Mouse (Mus musculus) hindbrain, embryonic 11.5 days (tissue): ENCODE results near the gene Adgrg4. TPM values are rescaled to one million over a fixed set of nuclear protein-coding genes. Genes with fewer than 3 reads are reported as not detected.
A peak's percentile ranks its signal among the peaks of the same experiment; 100 is the strongest.

Experiments
- ATAC-seq: fragments of 200-750 bp; cut with Nextera tagmentation; 2 replicates; pipeline ENCODE4 v1.8.0; 2017; ENCODE audit warnings: mild to moderate bottlenecking, moderate TSS enrichment, moderate library complexity; ENCODE audit not compliant: low FRiP score
- DNase-seq: peaks from one replicate; pipeline ENCODE4 v3.0.0-alpha.2; 2015; ENCODE audit warnings: low spot score
- H3K27ac ChIP-seq: fragments of 300-500 bp; sonication (generic); 2 replicates; pipeline ENCODE4 v1.5.1; 2014; ENCODE audit warnings: mild to moderate bottlenecking, low read depth, low read length
- H3K27me3 ChIP-seq: fragments of 300-500 bp; sonication (generic); 2 replicates; pipeline ENCODE4 v1.6.1; 2014; ENCODE audit warnings: mild to moderate bottlenecking, low read length, moderate library complexity, mixed read lengths; ENCODE audit not compliant: control insufficient read depth, insufficient read depth
- H3K36me3 ChIP-seq: fragments of 300-500 bp; sonication (generic); 2 replicates; pipeline ENCODE4 v1.6.1; 2014; ENCODE audit warnings: mild to moderate bottlenecking, low read length, moderate library complexity, mixed read lengths; ENCODE audit not compliant: control insufficient read depth, insufficient read depth
- H3K4me1 ChIP-seq: fragments of 300-500 bp; sonication (generic); replicated peaks from 2 replicates; pipeline ENCODE4 v1.6.1; 2014; ENCODE audit warnings: low read length, mixed read lengths; ENCODE audit not compliant: control insufficient read depth, insufficient read depth
- H3K4me2 ChIP-seq: fragments of 300-500 bp; sonication (generic); replicated peaks from 2 replicates; pipeline ENCODE4 v1.6.1; 2014; ENCODE audit warnings: mild to moderate bottlenecking, low read depth, low read length
- H3K4me3 ChIP-seq: fragments of 300-500 bp; sonication (generic); 2 replicates; pipeline ENCODE4 v1.5.1; 2014; ENCODE audit warnings: low read depth, low read length
- H3K9ac ChIP-seq: fragments of 300-500 bp; sonication (generic); 2 replicates; pipeline ENCODE4 v1.6.1; 2014; ENCODE audit warnings: low read depth, low read length
- H3K9me3 ChIP-seq: fragments of 300-500 bp; sonication (generic); 2 replicates; pipeline ENCODE4 v1.6.1; 2016; ENCODE audit warnings: low read length; ENCODE audit not compliant: control insufficient read depth
- WGBS: fragments of 180-500 bp; shearing (Covaris S2); extraction: QIAGEN DNeasy Blood & Tissue Kit; methylation state at CpG from one replicate; pipeline ENCODE4 v1.1.7; 2014; 5-methylcytosine and 5-hydroxymethylcytosine counted together
- polyA plus RNA-seq: library from polyadenylated mRNA; unstranded; fragments of >200 nt; fragmentation: Nextera tagmentation; extraction: Ambion mirVana; gene quantifications from 2 replicates; pipeline ENCODE4 v1.2.1, GENCODE M21; 2014

Adgrg4 gene
- polyA plus RNA-seq: 0.10 TPM in 1 of 2 replicates, not detected in the other

- H3K9me3 ChIP-seq: no peaks in the 10 kb centered on the region
- H3K4me3 ChIP-seq: no peak within 1 kb of the TSS
- DNase-seq (no peak), ATAC-seq (no peak)
- H3K27me3 ChIP-seq: no peaks in the 10 kb centered on the region
- H3K9ac ChIP-seq: no peak within 1 kb of the TSS
- no peaks in the 10 kb centered on the region for H3K4me1 ChIP-seq
- H3K27ac ChIP-seq: no peak within 1 kb of the TSS
- WGBS: 90% methylated on average over 2 of the region's 2 CpGs
- H3K4me2 ChIP-seq: no peak within 1 kb of the TSS
- no peaks in the 10 kb centered on the region for H3K36me3 ChIP-seq
These were observed at the start of gene Adgrg4 for GRCm38 (mm10) chrX:56869863-56870262. Gene Adgrg4, plus strand, starts transcription at chrX:56870163.

GRCm38 (mm10) chrX:56821765-56822603 is 48.0 kb upstream of the Adgrg4 start, which contains the start of gene Map7d3:
Gene Map7d3, minus strand, starts transcription at chrX:56822326.
- no peaks in the 10 kb centered on the region for H3K36me3 ChIP-seq
- peak; percentile 68; the same call in 1 of the 2 replicates for ATAC-seq
- WGBS: 13% methylated on average over 35 of the region's 35 CpGs
- peak; percentile 36 for DNase-seq
- peak within 1 kb of the TSS; percentile 62 for H3K4me2 ChIP-seq
- H3K27ac ChIP-seq: no peak within 1 kb of the TSS
- H3K9ac ChIP-seq: 0 out of 2 replicates have a peak within 1 kb of the TSS, but pooled peaks have one; percentile 7
- H3K4me3 ChIP-seq: peak within 1 kb of the TSS; percentile 43
- no peaks in the 10 kb centered on the region for H3K4me1 ChIP-seq
- no peaks in the 10 kb centered on the region for H3K9me3 ChIP-seq
- H3K27me3 ChIP-seq: no peaks in the 10 kb centered on the region

GRCm38 (mm10) chrX:56827492-56827891 is 42.5 kb upstream of the Adgrg4 start:
- DNase-seq: no peak
- H3K4me1 ChIP-seq: no peaks in the 10 kb centered on the region
- H3K36me3 ChIP-seq: no peaks in the 10 kb centered on the region
- no peak overlapping the region for H3K4me3 ChIP-seq
- no peak overlapping the region for H3K4me2 ChIP-seq
- 72% methylated on average over 6 of the region's 6 CpGs for WGBS
- H3K9ac ChIP-seq: no peak overlapping the region
- no peak for ATAC-seq
- H3K27ac ChIP-seq: no peak overlapping the region
- H3K27me3 ChIP-seq: no peaks in the 10 kb centered on the region
- H3K9me3 ChIP-seq: no peaks in the 10 kb centered on the region

GRCm38 (mm10) chrX:56835842-56836241 is 34.1 kb upstream of the Adgrg4 start:
- Histone ChIP-seq H3K9ac (no peak overlapping the region), H3K9me3 (no peaks in the 10 kb centered on the region), H3K36me3 (no peaks in the 10 kb centered on the region), H3K4me3 (no peak overlapping the region), H3K27ac (no peak overlapping the region), H3K4me1 (no peaks in the 10 kb centered on the region), H3K4me2 (no peak overlapping the region), H3K27me3 (no peaks in the 10 kb centered on the region)
- ATAC-seq (no peak), DNase-seq (no peak)
- 89% methylated on average over 6 of the region's 6 CpGs for WGBS

- Histone ChIP-seq H3K9ac (no peak overlapping the region), H3K27me3 (no peaks in the 10 kb centered on the region), H3K9me3 (no peaks in the 10 kb centered on the region), H3K4me1 (no peaks in the 10 kb centered on the region), H3K36me3 (no peaks in the 10 kb centered on the region), H3K4me3 (no peak overlapping the region), H3K27ac (no peak overlapping the region), H3K4me2 (no peak overlapping the region)
- DNase-seq (peak; percentile 46), ATAC-seq (no peak)
These were observed 30.6 kb upstream of the Adgrg4 start for GRCm38 (mm10) chrX:56839369-56839768.

- H3K9ac ChIP-seq: no peak overlapping the region
- DNase-seq: no peak
- no peaks in the 10 kb centered on the region for H3K4me1 ChIP-seq
- H3K4me2 ChIP-seq: no peak overlapping the region
- 81% methylated on average over 5 of the region's 5 CpGs for whole genome bisulfite sequencing
- ATAC-seq: no peak
- no peaks in the 10 kb centered on the region for H3K36me3 ChIP-seq
- H3K4me3 ChIP-seq: no peak overlapping the region
- H3K9me3 ChIP-seq: no peaks in the 10 kb centered on the region
- H3K27ac ChIP-seq: no peak overlapping the region
- H3K27me3 ChIP-seq: no peaks in the 10 kb centered on the region
These were observed 28.7 kb upstream of the Adgrg4 start for GRCm38 (mm10) chrX:56841255-56841654.

- ATAC-seq (no peak), DNase-seq (no peak)
- no peak overlapping the region for H3K27ac ChIP-seq
- H3K9ac ChIP-seq: no peak overlapping the region
- H3K4me2 ChIP-seq: no peak overlapping the region
- no peaks in the 10 kb centered on the region for H3K9me3 ChIP-seq
- no peaks in the 10 kb centered on the region for H3K36me3 ChIP-seq
- no peaks in the 10 kb centered on the region for H3K27me3 ChIP-seq
- H3K4me1 ChIP-seq: no peaks in the 10 kb centered on the region
- no peak overlapping the region for H3K4me3 ChIP-seq
- 76% methylated on average over 2 of the region's 2 CpGs for WGBS
These were observed 142.9 kb downstream of the Adgrg4 start for GRCm38 (mm10) chrX:57012891-57013290.

- H3K9me3 ChIP-seq: no peaks in the 10 kb centered on the region
- no peaks in the 10 kb centered on the region for H3K4me1 ChIP-seq
- H3K9ac ChIP-seq: no peak within 1 kb of the TSS
- ATAC-seq (no peak), DNase-seq (no peak)
- no peak within 1 kb of the TSS for H3K27ac ChIP-seq
- no peak within 1 kb of the TSS for H3K4me2 ChIP-seq
- no peak within 1 kb of the TSS for H3K4me3 ChIP-seq
- no peaks in the 10 kb centered on the region for H3K36me3 ChIP-seq
- WGBS: 87% methylated on average over 5 of the region's 5 CpGs
- H3K27me3 ChIP-seq: no peaks in the 10 kb centered on the region
These were observed 172.8 kb downstream of the Adgrg4 start, which contains the start of gene Brs3 for GRCm38 (mm10) chrX:57042774-57043173. Gene Brs3, plus strand, starts transcription at chrX:57043074.

- no peak overlapping the region for H3K4me2 ChIP-seq
- H3K27ac ChIP-seq: no peak overlapping the region
- DNase-seq (no peak), ATAC-seq (no peak)
- no peaks in the 10 kb centered on the region for H3K4me1 ChIP-seq
- H3K4me3 ChIP-seq: no peak overlapping the region
- no peaks in the 10 kb centered on the region for H3K36me3 ChIP-seq
- 83% methylated on average over 6 of the region's 6 CpGs for WGBS
- no peaks in the 10 kb centered on the region for H3K9me3 ChIP-seq
- no peaks in the 10 kb centered on the region for H3K27me3 ChIP-seq
- H3K9ac ChIP-seq: no peak overlapping the region
These were observed 173.9 kb downstream of the Adgrg4 start for GRCm38 (mm10) chrX:57043869-57044268.
